Mouse (Mus musculus) heart, postnatal 10 days (tissue): ENCODE data around the gene Fmod. TPM values are rescaled to one million over a fixed set of nuclear protein-coding genes. Genes with fewer than 3 reads are reported as not detected.

Experiments used
- DNase-seq, 2 experiments: peaks; one replicate each; pipeline ENCODE4 v3.0.0; 2021
- intact Hi-C: fragments of 180-260 bp; cut with DNase I; formaldehyde crosslinking; loops from one replicate; pipeline ENCODE4 v1.15.1; 2025
- total RNA-seq, 2 experiments: library from RNA; stranded (reverse); gene quantifications; 2 replicates each; pipeline ENCODE4 v1.2.3; 2021

Fmod gene
- total RNA-seq, 2 experiments from 2014 or later = 18.1 to 25.8 TPM

DNA sequence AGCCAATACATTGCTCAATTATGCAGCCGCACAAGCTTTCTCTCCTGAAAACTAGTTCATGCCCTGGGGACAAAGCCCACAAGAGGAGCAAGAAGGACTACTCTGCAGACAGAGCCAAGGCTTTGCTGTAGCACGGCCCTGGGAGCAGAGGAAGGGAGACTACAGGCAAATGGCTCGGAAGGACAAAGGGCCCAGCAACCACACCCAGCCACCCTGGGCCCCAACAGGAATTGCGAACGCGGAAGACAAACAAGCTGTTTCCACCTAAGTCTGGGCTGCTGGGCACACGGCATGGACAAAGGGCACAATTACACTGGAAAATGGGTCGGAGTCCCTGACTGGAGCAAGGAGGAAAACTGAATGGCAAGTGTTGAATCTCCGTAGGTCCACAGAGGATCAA lies 18.0 kb downstream of the Fmod start:
- DNase-seq = no peak
- intact Hi-C loops = loop anchor here (10.0 kb wide), 1 partner anchor 150 kb away; no protein-coding TSS in a partner anchor

DNA sequence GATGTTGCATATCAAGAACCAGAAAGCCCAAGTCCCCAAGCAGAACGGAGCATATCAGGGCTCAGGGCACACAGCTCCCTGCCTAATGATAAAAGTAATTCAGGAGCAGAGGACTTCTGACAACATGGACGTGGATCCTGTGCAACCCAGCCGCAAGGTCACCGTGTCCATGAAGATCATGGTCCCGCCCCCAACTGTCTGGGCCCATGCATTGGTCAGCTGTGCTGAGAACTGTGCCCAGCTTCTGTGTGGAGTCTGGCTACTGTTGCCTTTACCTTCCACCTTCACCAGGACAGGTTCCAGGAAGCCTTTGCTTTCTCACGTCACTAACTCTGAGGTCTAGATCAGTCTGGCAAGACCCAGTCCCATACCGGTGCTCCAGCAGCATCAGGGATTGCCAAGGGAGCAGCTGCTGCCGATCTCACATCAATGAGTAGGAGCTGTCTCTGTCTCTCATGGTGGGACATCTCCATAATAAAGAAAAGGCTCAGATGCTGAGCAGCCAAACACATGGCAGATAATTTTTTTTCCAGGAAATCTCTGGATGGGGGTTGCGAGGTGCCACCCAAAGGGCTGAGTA lies 18.7 kb downstream of the Fmod start:
- DNase-seq = no peak
- intact Hi-C loops = loop anchor here (10.0 kb wide), 1 partner anchor 149 kb away; no protein-coding TSS in a partner anchor

DNA sequence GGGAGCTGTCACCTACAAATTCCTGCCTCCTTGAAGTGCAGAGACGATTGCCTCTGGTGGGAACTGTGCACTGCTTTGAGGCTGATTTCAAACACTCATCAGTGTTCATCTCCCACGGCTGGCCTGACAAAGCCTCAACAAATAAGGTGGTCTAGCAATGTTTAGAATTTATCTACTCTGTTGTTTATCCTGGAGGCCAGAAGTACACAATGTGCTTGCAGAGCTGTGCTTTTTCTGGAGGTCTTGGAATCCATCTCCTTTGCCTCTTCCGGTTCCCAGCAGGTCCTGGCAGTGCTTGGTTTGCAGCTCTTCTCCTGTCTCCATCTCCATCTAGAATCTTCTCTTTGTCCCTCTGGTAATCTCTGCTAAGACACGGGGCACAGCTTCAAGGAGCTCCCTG lies 19.2 kb downstream of the Fmod start:
- DNase-seq = no peak
- intact Hi-C loops = loop anchor here (10.0 kb wide), 1 partner anchor 149 kb away; no protein-coding TSS in a partner anchor

DNA sequence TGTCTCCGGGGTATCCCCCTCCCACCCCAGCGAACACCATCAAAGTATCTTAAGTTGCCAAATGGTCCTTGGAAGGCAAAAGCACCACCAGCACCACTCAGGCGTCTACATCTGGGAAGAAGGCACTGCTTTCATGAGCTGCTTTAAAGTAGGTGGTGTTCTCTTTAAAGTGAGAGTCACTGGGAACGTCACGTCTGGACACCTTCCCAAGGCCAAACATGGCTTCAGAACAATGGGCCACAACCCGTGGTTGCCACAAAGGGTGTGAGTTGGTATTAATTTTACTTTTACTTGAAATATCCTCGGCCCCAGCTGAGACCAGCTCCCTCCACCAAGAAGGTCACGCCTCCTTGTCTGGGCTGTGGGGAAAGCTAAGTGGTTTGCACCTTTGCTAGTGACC lies 20.7 kb downstream of the Fmod start:
- intact Hi-C loops = loop anchor here (10.0 kb wide), 1 partner anchor 147 kb away; no protein-coding TSS in a partner anchor
- no peak for DNase-seq

DNA sequence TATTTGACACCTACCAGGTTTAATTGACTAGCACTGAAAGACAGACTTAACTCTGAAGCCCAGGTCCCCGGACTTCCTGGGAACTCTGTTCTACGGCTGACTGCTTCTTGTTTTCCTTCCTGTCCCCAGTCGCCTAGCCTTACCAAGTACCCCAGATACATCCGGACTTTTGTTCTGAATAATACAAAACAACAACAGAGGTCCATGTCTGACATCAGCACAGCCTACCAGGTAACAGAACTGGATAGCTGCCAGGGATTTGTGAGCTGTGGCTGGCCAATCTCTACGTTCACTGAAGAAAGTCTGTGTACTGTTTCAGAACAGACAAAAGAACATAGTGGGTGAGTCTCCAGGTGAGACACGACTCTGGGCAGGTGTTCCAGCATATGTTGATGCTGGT lies 21.8 kb downstream of the Fmod start:
- no peak for DNase-seq
- intact Hi-C loops = loop anchor here (10.0 kb wide), 1 partner anchor 146 kb away; no protein-coding TSS in a partner anchor

DNA sequence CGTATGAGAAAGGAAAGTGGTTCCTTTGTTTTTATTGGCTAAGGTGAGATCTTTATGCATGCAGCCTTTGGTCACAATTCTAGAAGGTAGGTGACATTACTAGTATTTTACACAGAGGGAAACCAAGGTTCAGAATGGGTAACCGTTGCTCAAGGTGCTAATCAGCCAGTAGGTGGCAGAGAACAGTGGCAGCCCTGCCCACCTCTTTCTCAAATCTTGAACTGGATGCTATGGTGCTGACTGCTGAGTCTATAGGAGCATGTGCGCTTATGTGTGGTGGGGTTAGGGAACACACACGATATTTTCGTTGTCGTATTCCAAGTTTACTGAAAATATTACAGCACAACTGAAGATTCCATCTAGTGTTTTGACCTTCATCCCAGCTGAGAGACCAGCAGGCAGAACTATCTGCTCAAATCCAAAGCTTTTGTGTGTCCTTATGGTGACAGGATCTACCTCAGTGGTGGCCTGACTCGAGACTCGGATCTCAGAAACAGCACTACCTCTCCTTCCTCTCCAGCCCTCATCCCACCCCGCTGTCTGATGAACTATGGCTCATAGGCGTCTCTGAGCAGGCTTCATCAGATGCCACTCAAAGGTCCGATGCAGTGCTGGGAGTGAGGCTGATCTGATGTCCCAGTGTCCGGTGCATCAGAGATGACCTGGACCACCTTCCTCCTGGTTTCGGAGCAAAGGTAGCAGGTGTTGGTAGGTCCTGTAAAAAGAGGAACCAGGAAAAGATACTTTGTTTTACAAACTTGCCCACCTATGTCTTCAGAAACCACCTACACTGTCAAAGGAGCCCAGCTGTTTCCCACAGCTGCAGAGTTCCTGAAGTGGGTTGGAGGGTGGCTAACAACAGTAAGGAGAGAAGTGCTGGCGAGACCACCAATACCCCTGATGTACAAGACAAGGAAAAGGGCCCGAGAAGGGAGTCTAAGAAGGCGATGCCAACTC lies 23.0 kb downstream of the Fmod start:
- DNase-seq = no peak
- intact Hi-C loops = loop anchor here (10.0 kb wide), 1 partner anchor 145 kb away; no protein-coding TSS in a partner anchor

DNA sequence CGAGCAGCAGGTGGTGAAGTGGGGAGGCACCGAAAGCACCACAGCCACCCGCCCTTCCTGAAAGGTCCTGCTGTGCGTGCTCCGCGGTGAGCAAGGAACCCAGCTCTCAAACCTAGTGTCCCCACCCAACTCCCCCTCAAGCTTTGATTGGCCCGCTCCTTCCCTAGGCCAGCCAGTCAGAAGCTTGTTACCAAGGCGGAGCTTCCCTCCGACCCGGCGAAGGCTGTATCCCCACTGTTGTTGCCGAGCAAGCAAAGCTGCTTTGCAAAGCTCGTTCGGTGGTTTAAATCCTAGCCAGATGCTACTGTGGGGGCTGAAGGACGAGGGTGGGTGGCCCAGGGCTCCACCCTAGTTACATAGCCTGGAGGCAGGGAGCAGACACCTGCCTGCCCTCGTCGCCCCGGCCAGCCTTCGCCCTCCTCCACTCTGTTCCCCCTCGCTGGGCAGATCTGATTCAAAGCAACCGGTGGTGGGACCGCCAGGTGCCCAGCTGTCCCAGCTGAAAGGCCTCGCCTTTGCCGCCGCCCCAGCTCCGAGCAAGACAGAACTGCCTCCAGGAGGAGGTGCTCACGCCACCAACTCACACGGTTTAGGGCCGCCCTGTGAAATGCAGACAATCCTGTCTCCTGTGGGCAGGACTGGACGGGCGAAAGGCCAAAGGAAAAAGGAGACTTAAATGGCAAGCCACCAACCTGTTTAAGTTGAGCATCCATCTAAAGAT lies 24.0 kb downstream of the Fmod start:
- DNase-seq = peak; percentile 94 to 96
- intact Hi-C loops = no loop called here

DNA sequence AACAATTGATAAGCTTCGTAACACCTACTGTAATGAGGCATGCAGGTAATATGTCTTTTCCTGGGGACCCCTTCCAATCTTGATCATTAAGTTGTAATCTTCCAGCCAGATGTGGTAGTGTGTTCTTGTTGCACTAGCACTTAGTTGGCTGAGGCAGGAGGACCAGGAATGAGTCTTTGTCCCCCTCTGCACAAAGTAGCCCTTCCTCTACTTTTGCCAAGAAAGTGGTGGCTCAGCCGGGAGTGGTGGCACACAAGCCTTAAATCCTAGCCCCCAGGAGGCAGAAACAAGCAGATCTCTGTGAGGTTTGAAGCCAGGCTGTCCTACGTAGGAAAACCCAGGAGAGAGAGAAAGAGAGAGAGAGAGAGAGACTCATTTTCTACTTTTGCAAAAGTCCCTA lies 24.9 kb downstream of the Fmod start:
- no peak for DNase-seq
- intact Hi-C loops = loop anchor here (2.0 kb wide), 1 partner anchor 15 kb away; no protein-coding TSS in a partner anchor

DNA sequence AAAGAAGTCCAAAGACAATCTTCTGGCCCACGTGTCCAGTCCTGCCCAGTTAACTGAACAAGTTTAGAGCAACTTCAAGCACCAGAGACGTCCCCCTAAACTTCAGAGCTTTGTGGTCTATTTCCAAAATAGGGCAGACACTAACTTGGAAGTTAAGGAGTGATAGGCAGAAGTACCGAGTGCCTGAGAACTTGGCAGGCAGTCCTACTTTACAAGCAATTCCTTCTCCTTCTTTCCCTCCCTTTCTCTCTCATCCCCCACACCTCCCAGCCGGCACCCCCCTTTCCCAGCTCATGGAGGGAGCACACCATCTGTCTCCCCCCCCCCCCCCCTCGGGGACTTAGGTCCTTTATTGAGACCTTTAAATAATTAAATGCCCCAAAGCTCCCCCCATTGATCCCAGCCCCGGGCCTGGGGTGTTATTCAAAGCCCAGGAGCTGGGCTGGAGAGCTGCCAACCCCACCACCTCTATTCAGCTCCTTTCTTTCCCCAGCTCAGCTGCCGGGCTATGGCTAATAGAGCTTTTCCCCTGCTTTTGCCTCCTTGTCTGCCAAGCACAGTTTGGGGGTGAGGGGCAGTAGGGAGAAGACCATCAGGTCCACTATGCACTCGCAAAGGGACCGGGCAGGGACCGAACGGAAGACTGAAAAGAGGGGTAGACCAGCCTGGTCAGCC lies 25.5 kb downstream of the Fmod start:
- DNase-seq = no peak
- intact Hi-C loops = loop anchor here (2.0 kb wide), 1 partner anchor 14 kb away; no protein-coding TSS in a partner anchor

DNA sequence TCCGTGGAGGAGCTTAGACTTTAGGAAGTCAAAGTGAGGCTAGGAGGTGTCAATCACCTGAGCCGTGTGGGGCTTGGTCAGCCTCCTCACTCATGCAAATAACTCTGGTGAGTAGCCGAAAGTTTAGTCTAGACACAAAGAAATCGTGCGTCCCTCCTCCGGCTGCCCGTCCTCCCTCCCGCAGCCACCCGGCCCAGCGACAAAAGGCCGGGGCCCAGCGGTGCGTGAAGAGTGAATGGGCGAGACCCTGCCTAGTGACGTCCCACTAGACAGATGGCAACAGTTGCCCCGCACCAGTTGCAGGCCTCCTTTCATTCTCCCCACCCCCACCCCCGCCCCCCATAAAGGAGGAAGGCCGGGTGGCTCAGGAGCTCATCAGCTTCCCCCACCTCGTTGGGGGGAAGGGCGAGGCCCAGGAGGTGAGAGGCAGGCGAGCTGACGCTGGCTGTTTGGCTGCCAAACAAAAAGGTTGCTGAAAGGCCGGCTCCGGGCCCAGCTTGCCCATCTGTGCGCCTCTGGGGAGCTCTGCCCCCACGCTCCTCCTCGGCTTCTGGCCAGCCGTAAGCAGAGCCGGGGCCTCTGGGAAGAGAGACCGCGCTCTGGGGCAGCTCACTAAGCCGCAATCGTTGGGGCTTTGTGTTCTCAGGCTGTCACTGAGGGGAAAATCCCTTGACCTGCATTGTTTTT lies 26.2 kb downstream of the Fmod start:
- intact Hi-C loops = loop anchor here (2.0 kb wide), 1 partner anchor 14 kb away; no protein-coding TSS in a partner anchor
- DNase-seq = peak; percentile 77 to 78

DNA sequence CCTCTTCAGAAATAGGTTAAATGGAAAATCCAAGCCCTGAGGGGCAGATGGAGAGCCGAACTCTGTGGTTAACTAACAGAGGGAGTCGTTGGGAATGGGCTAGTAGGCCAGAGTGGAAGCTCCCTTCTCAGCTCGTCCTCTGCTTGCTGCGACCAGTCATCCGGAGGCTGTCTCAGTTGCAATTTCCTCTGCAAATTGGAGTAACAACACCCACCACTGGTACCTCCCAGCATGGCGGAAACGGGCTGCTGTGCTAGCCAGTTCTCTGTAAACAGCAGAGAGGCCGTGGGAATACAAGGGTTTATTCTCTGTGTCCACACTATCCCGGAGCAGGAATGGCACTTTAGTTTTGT lies 26.7 kb downstream of the Fmod start:
- intact Hi-C loops = loop anchor here (2.0 kb wide), 1 partner anchor 13 kb away; no protein-coding TSS in a partner anchor
- peak; percentile 67 to 70 for DNase-seq

DNA sequence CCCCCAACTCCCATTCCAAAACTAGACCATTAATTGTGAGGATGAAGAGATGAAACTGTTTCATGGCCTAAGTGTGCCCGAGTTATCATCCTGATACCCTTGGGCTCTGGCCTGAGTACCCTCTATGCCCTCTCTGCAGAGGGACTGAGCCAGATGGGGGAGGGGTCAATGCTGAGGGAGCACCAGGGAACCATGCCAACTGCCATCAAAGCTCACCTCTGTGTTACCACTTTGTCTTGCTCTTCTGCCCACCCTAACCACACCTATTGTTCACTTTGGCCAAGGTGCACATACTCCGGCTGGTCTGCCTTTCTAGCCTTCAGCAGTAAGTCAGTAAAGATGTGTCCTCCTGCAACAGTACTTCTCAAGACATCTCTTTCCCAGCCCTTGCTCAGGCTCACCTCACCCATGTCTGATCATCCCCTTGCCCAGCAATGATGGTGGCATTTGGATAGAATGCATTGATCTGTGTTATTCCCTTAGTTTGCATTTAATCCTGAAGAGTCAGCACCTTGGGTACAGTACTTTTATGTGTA lies 27.3 kb downstream of the Fmod start:
- intact Hi-C loops = no loop called here
- DNase-seq = no peak

DNA sequence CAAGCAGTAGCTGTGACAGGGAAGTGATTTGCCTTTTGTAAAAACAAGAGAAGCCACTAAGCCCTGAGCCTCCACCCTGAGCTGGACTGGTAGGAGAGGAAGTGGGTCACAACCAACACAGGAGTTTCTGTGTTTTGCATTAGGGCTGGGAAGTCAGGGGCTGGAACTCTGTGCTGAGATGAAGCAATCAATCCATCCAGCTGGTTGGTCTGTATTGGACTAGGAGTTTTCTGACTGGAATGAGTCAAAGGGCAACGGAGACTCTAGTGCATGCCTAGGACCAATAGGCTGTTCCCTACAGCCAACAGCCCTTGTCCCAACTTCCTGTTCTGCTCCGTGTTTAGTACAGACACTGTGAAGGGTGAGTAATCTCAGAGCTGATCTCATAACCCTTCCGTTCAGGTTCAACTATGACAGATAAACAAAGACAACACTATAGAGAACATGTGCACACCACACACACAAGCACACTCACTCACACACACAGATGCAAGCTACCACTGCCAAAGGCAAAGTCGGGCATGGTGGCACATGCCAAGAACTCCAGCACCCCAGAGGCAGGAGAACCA lies 28.3 kb downstream of the Fmod start:
- intact Hi-C loops = no loop called here
- DNase-seq = peak; percentile 51

DNA sequence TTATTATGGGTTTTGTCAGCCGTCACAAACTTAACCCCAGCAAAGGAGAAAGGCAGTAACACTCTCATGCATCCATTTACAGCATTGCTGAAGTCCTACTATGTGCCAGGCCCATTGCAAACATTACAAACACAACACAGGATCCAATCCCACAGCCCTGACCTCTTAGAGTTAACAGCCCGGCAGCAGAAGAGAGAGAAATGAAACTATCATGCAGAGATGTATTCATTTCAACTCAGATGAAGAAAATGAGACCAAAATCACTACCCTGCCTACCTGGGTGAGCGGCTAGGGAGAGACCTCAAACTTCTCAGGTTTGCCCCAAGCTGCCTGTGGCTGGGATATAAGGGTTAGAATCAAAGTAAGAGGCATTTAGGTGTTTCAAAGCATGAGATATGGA lies 29.5 kb downstream of the Fmod start:
- intact Hi-C loops = no loop called here
- DNase-seq = no peak

DNA sequence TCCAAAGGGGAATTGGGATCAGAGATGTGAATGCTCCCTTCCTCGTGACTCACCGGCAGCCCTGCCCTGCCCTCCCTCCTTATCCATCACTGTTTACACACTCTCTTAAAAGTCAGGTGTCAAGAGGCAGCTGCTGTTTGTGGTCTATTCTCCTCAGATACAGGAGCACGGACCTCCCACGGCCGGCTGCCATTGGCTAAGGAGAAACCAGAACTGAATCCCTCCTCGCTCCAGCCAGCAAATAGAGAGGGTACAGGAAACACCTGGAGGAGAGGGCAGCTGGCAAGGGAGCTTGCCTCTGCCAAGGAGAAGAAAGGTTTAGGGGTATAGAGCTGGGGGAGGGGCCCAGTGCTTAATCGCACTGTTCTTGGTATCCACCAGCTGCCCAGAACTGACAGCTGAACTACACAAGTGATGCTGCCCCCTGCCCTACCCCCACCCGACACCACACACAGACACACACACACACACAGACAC lies 30.1 kb downstream of the Fmod start:
- intact Hi-C loops = no loop called here
- DNase-seq = peak; percentile 54 to 56

DNA sequence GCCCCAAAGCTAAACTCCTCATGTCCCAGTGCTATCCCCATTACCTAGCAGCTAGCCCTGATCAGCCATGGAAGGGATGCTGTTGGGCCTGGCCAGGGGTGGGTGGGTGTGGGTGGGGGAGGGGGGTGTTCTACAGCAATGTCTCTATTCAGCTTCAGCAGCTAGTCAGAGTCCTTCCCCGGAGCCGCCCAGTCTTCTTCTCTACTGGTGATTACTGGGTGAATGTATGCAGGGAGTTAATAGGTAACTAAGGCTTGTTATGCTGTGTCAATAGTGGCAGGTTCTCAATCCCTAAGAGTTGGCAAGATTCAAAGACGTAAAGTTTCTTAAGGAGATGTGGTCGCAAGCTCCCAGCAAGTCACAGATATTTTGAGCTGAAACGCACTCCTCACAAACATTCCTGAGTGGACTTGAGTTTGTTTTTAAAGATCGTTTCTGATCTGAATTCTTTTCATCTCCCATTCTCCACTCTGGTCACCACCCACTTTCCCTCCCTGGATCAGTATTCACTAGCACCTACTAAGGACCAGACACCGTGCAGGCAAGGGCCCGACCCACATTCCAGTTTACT lies 33.1 kb downstream of the Fmod start:
- intact Hi-C loops = no loop called here
- DNase-seq = no peak

DNA sequence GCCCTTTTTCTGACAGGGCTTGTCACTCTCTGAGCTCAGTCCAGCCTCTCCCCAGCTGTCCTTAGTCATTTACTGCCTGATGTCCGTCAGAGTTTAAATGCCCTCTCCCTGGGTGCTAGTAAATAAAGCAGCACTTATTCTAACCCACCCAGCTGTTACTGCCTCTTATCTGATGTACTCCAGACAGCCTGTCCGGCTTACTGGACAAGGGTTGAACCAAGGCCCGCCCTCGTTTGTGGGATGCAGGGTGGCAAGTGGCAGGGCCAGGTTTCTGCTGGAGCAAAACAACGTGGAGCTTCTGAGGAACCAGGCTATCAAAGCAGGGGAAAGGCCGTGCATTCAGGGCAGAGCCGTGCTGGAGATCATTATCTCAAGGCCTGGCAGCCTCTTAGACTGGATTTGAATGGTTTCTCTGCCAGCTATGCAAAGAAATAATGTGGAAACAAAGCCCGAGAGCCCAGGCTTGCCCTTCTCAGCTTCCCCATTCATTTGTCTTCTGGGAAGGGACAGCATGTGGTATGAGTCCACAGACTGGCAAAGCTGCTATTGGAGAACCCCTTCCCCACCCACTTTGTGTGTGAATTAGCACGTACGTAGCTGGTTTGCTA lies 34.5 kb downstream of the Fmod start:
- intact Hi-C loops = no loop called here

DNA sequence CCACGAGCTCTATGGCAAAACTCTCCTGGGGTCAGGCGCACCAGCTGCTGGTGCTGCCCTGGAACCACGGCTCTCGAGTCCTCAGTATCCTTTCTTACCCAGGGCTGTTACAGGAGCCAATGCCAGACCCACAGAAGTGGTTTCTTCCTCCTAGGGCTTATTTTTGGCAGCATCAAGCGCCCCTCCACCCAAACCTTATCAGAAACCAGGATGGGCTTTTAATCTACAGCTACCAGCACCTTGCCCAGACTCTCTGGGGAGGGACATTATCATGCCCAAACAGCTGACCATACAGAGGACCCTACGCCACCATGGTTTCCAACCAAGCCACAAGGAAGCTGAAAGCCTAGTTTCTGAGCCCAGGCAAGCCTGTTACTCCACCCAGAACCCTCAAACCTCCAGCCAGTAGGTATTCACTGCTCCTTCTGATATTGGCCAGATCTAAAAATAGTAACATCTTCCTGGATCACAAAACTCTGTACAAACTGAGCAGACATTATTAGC lies 36.1 kb downstream of the Fmod start:
- DNase-seq = no peak
- intact Hi-C loops = no loop called here

More for the DNA sequence above, 34.5 kb downstream of the Fmod start:
- DNase-seq = no peak
